26 mouse cellular contexts compared by ENCODE assay signal in genomic region chr1:152804907-152805306, GRCm38 (mm10). TPM values are rescaled to one million over a fixed set of nuclear protein-coding genes. Genes with fewer than 3 reads are reported as not detected.
DNase-seq lines count a peak whose midpoint lies in the region; ATAC-seq and TF ChIP-seq lines count a peak whose summit lies in the region.
"Had no signal": no experiment of that assay in that cellular context is flagged by ENCODE, and none has a peak within 500 bp of the region (broad histone marks: within the 10 kb centered on the region; RNA-seq: fewer than 3 reads in every experiment).

No protein-coding gene starts in this region.

- no peaks in the 10 kb centered on the region for H3K36me3 ChIP-seq in forebrain, postnatal 0 days (ENCODE audit: insufficient read depth)
- H3K36me3 ChIP-seq in forebrain, embryonic 13.5 days (ENCODE audit: poor library complexity, severe bottlenecking) = no peaks in the 10 kb centered on the region
- no peaks in the 10 kb centered on the region for H3K36me3 ChIP-seq in midbrain, embryonic 14.5 days (ENCODE audit: control insufficient read depth, insufficient read depth, low read length)
- H3K36me3 ChIP-seq: embryonic facial prominence, embryonic 13.5 days; forebrain, embryonic 12.5 days; heart, embryonic 10.5 days; hindbrain, embryonic 13.5 days had no signal

- ATAC-seq in forebrain, postnatal 0 days = peak; percentile 48; the same call in 1 of the 2 replicates
- no peak for ATAC-seq in forebrain, embryonic 13.5 days
- peak; percentile 45 for ATAC-seq in common myeloid progenitor, adult 5-6 weeks (replicated peaks; ENCODE audit: low read depth, poor library complexity, severe bottlenecking)
- ATAC-seq in megakaryocyte-erythroid progenitor cell, adult 5-6 weeks (replicated peaks; ENCODE audit: low FRiP score, low TSS enrichment, poor library complexity, severe bottlenecking) = 0 out of 2 replicates have a peak, but pooled peaks have one; percentile 16
- ATAC-seq in midbrain, embryonic 14.5 days (ENCODE audit: low FRiP score, low TSS enrichment) = no peak
- ATAC-seq: activated CD4-positive, CD25-positive, alpha-beta regulatory T cell, adult 4 months; hindbrain, postnatal 0 days; Patski had no signal

- no peak overlapping the region for H3K9ac ChIP-seq in forebrain, postnatal 0 days
- no peak overlapping the region for H3K9ac ChIP-seq in forebrain, embryonic 13.5 days
- H3K9ac ChIP-seq in midbrain, embryonic 14.5 days (replicated peaks; ENCODE audit: low read length) = no peak overlapping the region
- H3K9ac ChIP-seq: embryonic facial prominence, embryonic 13.5 days; forebrain, embryonic 12.5 days; hindbrain, embryonic 13.5 days had no signal

- H3K27ac ChIP-seq in forebrain, postnatal 0 days (ENCODE audit: low read depth, low read length) = no peak overlapping the region
- no peak overlapping the region for H3K27ac ChIP-seq in forebrain, embryonic 13.5 days
- H3K27ac ChIP-seq in midbrain, embryonic 14.5 days (replicated peaks; ENCODE audit: low read depth, low read length) = no peak overlapping the region
- H3K27ac ChIP-seq: embryonic facial prominence, embryonic 13.5 days; forebrain, embryonic 12.5 days; gastrocnemius, adult 2 months; heart, embryonic 10.5 days; hindbrain, embryonic 13.5 days; hindbrain, postnatal 0 days had no signal

- H3K4me3 ChIP-seq in forebrain, postnatal 0 days (ENCODE audit: low read depth, low read length) = no peak overlapping the region
- H3K4me3 ChIP-seq in forebrain, embryonic 13.5 days = no peak overlapping the region
- no peak overlapping the region for H3K4me3 ChIP-seq in midbrain, embryonic 14.5 days (replicated peaks; ENCODE audit: low read depth, low read length)
- H3K4me3 ChIP-seq: embryonic facial prominence, embryonic 13.5 days; forebrain, embryonic 12.5 days; gastrocnemius, adult 2 months; heart, embryonic 10.5 days; hindbrain, embryonic 13.5 days had no signal

- no peaks in the 10 kb centered on the region for H3K4me1 ChIP-seq in forebrain, postnatal 0 days (ENCODE audit: insufficient read depth)
- peaks cover 6% of the 10 kb centered on the region; the same call in 1 of the 2 replicates for H3K4me1 ChIP-seq in forebrain, embryonic 13.5 days
- no peaks in the 10 kb centered on the region for H3K4me1 ChIP-seq in midbrain, embryonic 14.5 days (ENCODE audit: control insufficient read depth, insufficient read depth, low read length)

- no peak overlapping the region for H3K4me2 ChIP-seq in forebrain, postnatal 0 days (ENCODE audit: low read depth)
- H3K4me2 ChIP-seq in forebrain, embryonic 13.5 days = no peak overlapping the region
- H3K4me2 ChIP-seq in midbrain, embryonic 14.5 days (ENCODE audit: low read length) = no peak overlapping the region
- H3K4me2 ChIP-seq: embryonic facial prominence, embryonic 13.5 days; forebrain, embryonic 12.5 days; hindbrain, embryonic 13.5 days had no signal

- no peak for TF ChIP-seq CTCF in forebrain, postnatal 0 days (IDR thresholded peaks at IDR 0.05; ENCODE audit: low read depth)

- no peak for DNase-seq in forebrain, postnatal 0 days
- DNase-seq in A20 (ENCODE audit: low read depth, low spot score) = peak; percentile 27
- DNase-seq in midbrain, embryonic 14.5 days = no peak
- DNase-seq in right cerebral cortex, postnatal 25 days = no peak
- no peak for DNase-seq in right cerebral cortex, postnatal 14 days
- DNase-seq: adrenal gland, postnatal 14 days; cerebellum, adult 2 months; cerebellum, postnatal 14 days; gastrocnemius, adult 2 months; gastrocnemius, postnatal 25 days; heart, postnatal 14 days had no signal

- H3K27me3 ChIP-seq in forebrain, postnatal 0 days (ENCODE audit: insufficient read depth, low read length) = no peaks in the 10 kb centered on the region
- no peaks in the 10 kb centered on the region for H3K27me3 ChIP-seq in forebrain, embryonic 13.5 days
- H3K27me3 ChIP-seq in midbrain, embryonic 14.5 days (ENCODE audit: control insufficient read depth, insufficient read depth, low read length) = no peaks in the 10 kb centered on the region
- H3K27me3 ChIP-seq: embryonic facial prominence, embryonic 13.5 days; forebrain, embryonic 12.5 days; hindbrain, embryonic 13.5 days; Patski had no signal

- no peaks in the 10 kb centered on the region for H3K9me3 ChIP-seq in forebrain, postnatal 0 days (ENCODE audit: low read length)
- H3K9me3 ChIP-seq in forebrain, embryonic 13.5 days (replicated peaks) = no peaks in the 10 kb centered on the region
- no peaks in the 10 kb centered on the region for H3K9me3 ChIP-seq in midbrain, embryonic 14.5 days (ENCODE audit: control insufficient read depth, low read length)
- H3K9me3 ChIP-seq: embryonic facial prominence, embryonic 13.5 days; forebrain, embryonic 12.5 days; heart, embryonic 10.5 days; hindbrain, embryonic 13.5 days had no signal

- WGBS in forebrain, postnatal 0 days = 87% methylated on average over 6 of the region's 6 CpGs
- 87% methylated on average over 6 of the region's 6 CpGs for WGBS in forebrain, embryonic 13.5 days
- 86% methylated on average over 6 of the region's 6 CpGs for WGBS in midbrain, embryonic 14.5 days

RNA-seq across cellular contexts. Expression of gene Ncf2, which starts 4.9 kb away (rescaled TPM):
- total RNA-seq in forebrain, postnatal 0 days (2014; rRNA removed) = 2.3 and 4.1 TPM in 2 replicates
- polyA plus RNA-seq in forebrain, postnatal 0 days (2015; fragmentation: Nextera tagmentation; extraction: Ambion mirVana) = 1.9 and 2.0 TPM in 2 replicates
- 1.9 and 2.3 TPM in 2 replicates for polyA plus RNA-seq in forebrain, embryonic 13.5 days (2015; fragmentation: Nextera tagmentation; extraction: Ambion mirVana)
- 70.1 and 77.4 TPM in 2 replicates for total RNA-seq in common myeloid progenitor, adult 5-6 weeks (2017)
- total RNA-seq in megakaryocyte-erythroid progenitor cell, adult 5-6 weeks (2014; fragmentation: Nextera tagmentation) = 9.9 and 10.2 TPM in 2 replicates
- total RNA-seq in megakaryocyte-erythroid progenitor cell, adult 5-6 weeks (2017) = 24.3 and 37.1 TPM in 2 replicates
- polyA plus RNA-seq in midbrain, embryonic 14.5 days (2014; fragmentation: Nextera tagmentation; extraction: Ambion mirVana) = 0.69 and 3.4 TPM in 2 replicates

RNA-seq across cellular contexts. Expression of gene Arpc5, which starts 38.6 kb away (rescaled TPM):
- total RNA-seq in forebrain, postnatal 0 days (2014; rRNA removed) = 301 and 341 TPM in 2 replicates
- polyA plus RNA-seq in forebrain, postnatal 0 days (2015; fragmentation: Nextera tagmentation; extraction: Ambion mirVana) = 537 and 561 TPM in 2 replicates
- 299 and 312 TPM in 2 replicates for polyA plus RNA-seq in forebrain, embryonic 13.5 days (2015; fragmentation: Nextera tagmentation; extraction: Ambion mirVana)
- 101 and 118 TPM in 2 replicates for total RNA-seq in common myeloid progenitor, adult 5-6 weeks (2017)
- total RNA-seq in megakaryocyte-erythroid progenitor cell, adult 5-6 weeks (2014; fragmentation: Nextera tagmentation) = 154 and 163 TPM in 2 replicates
- total RNA-seq in megakaryocyte-erythroid progenitor cell, adult 5-6 weeks (2017) = 112 and 121 TPM in 2 replicates
- polyA plus RNA-seq in midbrain, embryonic 14.5 days (2014; fragmentation: Nextera tagmentation; extraction: Ambion mirVana) = 395 and 418 TPM in 2 replicates

RNA-seq across cellular contexts. Expression of gene Rgl1, which starts 38.8 kb away (rescaled TPM):
- 26.7 and 27.8 TPM in 2 replicates for total RNA-seq in forebrain, postnatal 0 days (2014; rRNA removed)
- polyA plus RNA-seq in forebrain, postnatal 0 days (2015; fragmentation: Nextera tagmentation; extraction: Ambion mirVana) = 18.8 and 22.5 TPM in 2 replicates
- polyA plus RNA-seq in forebrain, embryonic 13.5 days (2015; fragmentation: Nextera tagmentation; extraction: Ambion mirVana) = 15.8 and 18.5 TPM in 2 replicates
- 8.7 and 9.5 TPM in 2 replicates for total RNA-seq in common myeloid progenitor, adult 5-6 weeks (2017)
- total RNA-seq in megakaryocyte-erythroid progenitor cell, adult 5-6 weeks (2014; fragmentation: Nextera tagmentation) = 2.8 and 7.3 TPM in 2 replicates
- 2.7 and 4.5 TPM in 2 replicates for total RNA-seq in megakaryocyte-erythroid progenitor cell, adult 5-6 weeks (2017)
- 9.5 and 16.6 TPM in 2 replicates for polyA plus RNA-seq in midbrain, embryonic 14.5 days (2014; fragmentation: Nextera tagmentation; extraction: Ambion mirVana)

RNA-seq across cellular contexts. Expression of gene Apobec4, which starts 54.6 kb away (rescaled TPM):
- 0.15 and 0.48 TPM in 2 replicates for total RNA-seq in forebrain, postnatal 0 days (2014; rRNA removed)
- polyA plus RNA-seq in forebrain, postnatal 0 days (2015; fragmentation: Nextera tagmentation; extraction: Ambion mirVana) = 0.09 and 0.19 TPM in 2 replicates
- polyA plus RNA-seq in forebrain, embryonic 13.5 days (2015; fragmentation: Nextera tagmentation; extraction: Ambion mirVana) = 0.14 TPM in 1 of 2 replicates, not detected in the other
- not detected in 2 replicates for total RNA-seq in common myeloid progenitor, adult 5-6 weeks (2017)
- total RNA-seq in megakaryocyte-erythroid progenitor cell, adult 5-6 weeks (2014; fragmentation: Nextera tagmentation) = not detected in 2 replicates
- not detected in 2 replicates for total RNA-seq in megakaryocyte-erythroid progenitor cell, adult 5-6 weeks (2017)
- not detected in 2 replicates for polyA plus RNA-seq in midbrain, embryonic 14.5 days (2014; fragmentation: Nextera tagmentation; extraction: Ambion mirVana)
- total RNA-seq: adrenal gland, adult 18-20 months; adrenal gland, postnatal 14 days; gastrocnemius, adult 2 months; gastrocnemius, postnatal 25 days; heart, adult 18-20 months; heart, postnatal 14 days; hematopoietic stem cell, adult 5-6 weeks; hindbrain, postnatal 0 days had no signal
- polyA plus RNA-seq: activated CD4-positive, CD25-positive, alpha-beta regulatory T cell, adult 4 months; C2C12; cerebellum, adult 2 months; embryonic facial prominence, embryonic 13.5 days; forebrain, embryonic 12.5 days; heart, embryonic 10.5 days; heart, embryonic 14.5 days; hindbrain, embryonic 13.5 days; hindbrain, postnatal 0 days; Patski had no signal

Comparison
In these comparisons a context has a peak if more than half of its experiments do, and no peak if none do; other contexts are left out.
1. ATAC-seq: peak in forebrain, postnatal 0 days (single experiment), common myeloid progenitor, adult 5-6 weeks (single experiment) and megakaryocyte-erythroid progenitor cell, adult 5-6 weeks (single experiment); none in forebrain, embryonic 13.5 days (single experiment) and midbrain, embryonic 14.5 days (single experiment).